Mouse (Mus musculus): ENCODE measurements around the gene Nfib. TPM values are rescaled to one million over a fixed set of nuclear protein-coding genes. Genes with fewer than 3 reads are reported as not detected.
A peak's percentile ranks its signal among the peaks of the same experiment; 100 is the strongest.

Gene Nfib
- polyA plus RNA-seq, 1 experiment from 2014 or later, result 31.8 TPM

DNA sequence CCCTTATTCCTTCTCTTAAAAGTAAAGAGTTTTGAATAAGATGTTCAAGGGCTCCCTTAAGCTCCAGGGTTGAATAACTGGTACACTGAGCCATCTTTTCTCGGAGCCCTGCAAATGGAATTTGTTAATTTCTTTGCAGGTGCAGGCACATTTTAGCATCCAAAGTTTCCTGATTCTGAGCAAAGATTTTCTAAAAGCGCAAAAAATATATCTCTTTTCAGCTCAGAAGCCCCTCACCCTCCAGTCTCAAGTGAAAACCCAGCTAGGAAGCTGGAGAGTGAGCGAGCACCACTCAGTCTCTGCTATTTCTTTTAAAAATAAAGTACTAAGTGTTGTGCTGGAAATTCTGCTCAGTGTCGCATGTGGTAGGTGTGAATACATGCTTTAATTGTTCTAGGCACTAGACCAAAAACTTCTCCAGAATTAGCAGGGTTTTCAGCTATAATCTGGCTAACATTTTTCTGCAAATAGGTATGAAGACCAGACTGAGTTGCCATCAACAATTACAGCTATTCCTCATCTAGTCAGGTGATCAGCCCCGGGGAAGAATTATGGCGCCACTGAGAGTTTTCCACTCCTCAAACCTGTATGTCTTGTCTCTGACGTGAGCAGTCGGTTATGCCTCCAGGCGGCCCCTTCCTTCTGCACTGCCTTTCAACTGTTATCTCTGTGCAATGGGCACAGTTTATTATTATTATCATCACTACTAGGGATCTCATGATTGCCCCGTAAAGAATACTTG is 162.7 kb downstream of the Nfib start:
- H3K4me1 ChIP-seq (ENCODE audit: control insufficient read depth, insufficient read depth, low read length), result peaks cover 7% of the 10 kb centered on the region; the same call in 1 of the 2 replicates
- no peaks in the 10 kb centered on the region; the same call in 1 of the 2 replicates for H3K27me3 ChIP-seq (ENCODE audit: control insufficient read depth, insufficient read depth, low read length)
- H3K36me3 ChIP-seq (ENCODE audit: control insufficient read depth, insufficient read depth, low read length), result no peaks in the 10 kb centered on the region
- H3K9ac ChIP-seq (ENCODE audit: low read length), result no peak overlapping the region
- ATAC-seq (ENCODE audit: insufficient number of reproducible peaks, low FRiP score, low TSS enrichment, low read depth), result no peak
- H3K4me3 ChIP-seq (ENCODE audit: low read depth, low read length), result no peak overlapping the region
- no peak for DNase-seq (ENCODE audit: low spot score)
- no peaks in the 10 kb centered on the region for H3K9me3 ChIP-seq (ENCODE audit: control insufficient read depth, low read length)
- no peak overlapping the region for H3K4me2 ChIP-seq (ENCODE audit: low read depth, severe bottlenecking)
- H3K27ac ChIP-seq (replicated peaks; ENCODE audit: low read depth, low read length), result no peak overlapping the region
- 64% methylated on average over 10 of the region's 10 CpGs for WGBS

DNA sequence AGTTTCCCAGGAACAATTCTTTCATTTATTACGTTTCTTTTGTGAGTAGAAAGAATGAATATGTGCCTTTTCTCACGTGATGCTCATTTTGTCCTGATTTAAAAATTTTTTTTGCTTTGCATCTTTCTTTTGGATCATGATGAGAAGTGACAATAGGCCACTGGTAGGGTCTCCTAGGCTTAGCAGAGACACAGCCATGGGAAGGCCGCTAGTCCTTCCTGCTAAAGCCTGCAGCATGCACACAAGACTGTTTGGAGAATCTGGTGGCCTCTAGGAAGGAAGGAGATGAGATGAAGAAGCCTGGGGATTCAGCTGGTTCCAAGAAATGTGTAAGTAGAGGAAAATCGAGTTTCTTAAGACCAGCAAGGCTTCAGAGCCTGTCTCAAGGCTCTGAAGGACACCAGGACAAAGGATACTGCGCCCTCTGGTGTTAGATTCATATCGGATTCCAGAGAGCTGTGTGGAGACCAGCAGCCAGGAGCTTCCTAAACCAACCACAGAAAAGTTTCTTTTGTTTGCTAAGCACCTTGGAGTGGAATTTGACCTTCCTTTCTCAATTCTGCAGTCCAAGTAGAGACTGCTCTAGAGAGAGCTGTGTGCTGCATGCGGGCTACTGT is 163.5 kb downstream of the Nfib start:
- Histone ChIP-seq H3K9ac (ENCODE audit: low read length) (no peak overlapping the region), H3K4me2 (ENCODE audit: low read depth, severe bottlenecking) (no peak overlapping the region), H3K27ac (replicated peaks; ENCODE audit: low read depth, low read length) (no peak overlapping the region), H3K4me1 (ENCODE audit: control insufficient read depth, insufficient read depth, low read length) (peaks cover 11% of the 10 kb centered on the region), H3K36me3 (ENCODE audit: control insufficient read depth, insufficient read depth, low read length) (no peaks in the 10 kb centered on the region), H3K4me3 (ENCODE audit: low read depth, low read length) (no peak overlapping the region), H3K27me3 (ENCODE audit: control insufficient read depth, insufficient read depth, low read length) (peaks cover 4% of the 10 kb centered on the region; the same call in 1 of the 2 replicates), H3K9me3 (ENCODE audit: control insufficient read depth, low read length) (no peaks in the 10 kb centered on the region)
- peak; percentile 75 for DNase-seq (ENCODE audit: low spot score)
- 30% methylated on average over 7 of the region's 7 CpGs for WGBS
- peak; percentile 68; the same call in 1 of the 2 replicates for ATAC-seq (ENCODE audit: insufficient number of reproducible peaks, low FRiP score, low TSS enrichment, low read depth)

DNA sequence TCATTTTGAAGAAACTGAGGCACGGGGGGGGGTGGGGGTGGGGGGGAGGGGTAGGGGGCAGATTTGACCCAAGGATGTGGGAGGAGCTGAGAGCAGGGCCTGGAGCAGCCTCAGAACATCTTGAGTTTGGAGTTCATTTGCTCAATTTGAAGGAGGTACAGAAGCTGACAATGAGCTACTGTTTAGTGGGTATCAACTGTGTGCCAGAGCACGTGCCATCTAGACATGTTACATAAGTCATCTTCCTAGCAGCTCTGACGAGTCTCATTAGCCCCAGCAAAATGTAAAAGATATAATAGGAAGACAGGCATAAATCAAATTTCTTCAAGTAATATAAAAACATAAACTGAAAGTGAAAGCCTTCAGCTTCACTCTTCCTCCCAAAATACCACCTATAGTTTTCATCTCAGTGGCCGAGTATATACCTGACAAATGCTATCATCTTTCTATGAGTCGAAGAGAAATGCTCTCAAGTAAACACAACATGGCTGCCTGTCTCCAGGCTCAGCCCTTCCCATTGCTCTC is 165.0 kb downstream of the Nfib start:
- peaks cover 19% of the 10 kb centered on the region for H3K4me1 ChIP-seq (ENCODE audit: control insufficient read depth, insufficient read depth, low read length)
- no peak for DNase-seq (ENCODE audit: low spot score)
- peaks cover 16% of the 10 kb centered on the region for H3K27me3 ChIP-seq (ENCODE audit: control insufficient read depth, insufficient read depth, low read length)

DNA sequence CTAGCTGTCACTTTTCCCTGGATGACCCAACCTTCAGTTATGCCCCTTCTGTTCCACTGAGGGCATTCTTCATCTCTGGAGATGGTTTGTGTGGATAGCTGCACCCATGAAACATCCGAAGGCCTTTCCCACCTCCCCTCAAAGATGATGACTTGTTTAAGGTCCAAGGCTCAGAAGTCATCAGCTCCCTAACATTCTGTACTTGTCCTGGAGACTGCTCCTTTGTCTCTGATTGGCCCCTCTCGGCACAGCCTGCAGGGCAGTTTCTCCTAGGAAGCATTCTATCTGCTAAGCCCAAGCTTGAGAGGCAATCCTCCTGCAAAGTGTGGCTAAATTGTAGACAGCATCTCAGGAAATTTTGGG is 165.5 kb downstream of the Nfib start:
- Histone ChIP-seq H3K36me3 (ENCODE audit: control insufficient read depth, insufficient read depth, low read length) (no peaks in the 10 kb centered on the region; the same call in 1 of the 2 replicates), H3K4me3 (ENCODE audit: low read depth, low read length) (no peak overlapping the region), H3K4me1 (ENCODE audit: control insufficient read depth, insufficient read depth, low read length) (peaks cover 19% of the 10 kb centered on the region), H3K27me3 (ENCODE audit: control insufficient read depth, insufficient read depth, low read length) (peaks cover 18% of the 10 kb centered on the region), H3K27ac (replicated peaks; ENCODE audit: low read depth, low read length) (no peak overlapping the region), H3K9me3 (ENCODE audit: control insufficient read depth, low read length) (no peaks in the 10 kb centered on the region), H3K4me2 (ENCODE audit: low read depth, severe bottlenecking) (no peak overlapping the region), H3K9ac (ENCODE audit: low read length) (no peak overlapping the region)
- DNase-seq (ENCODE audit: low spot score), result no peak
- ATAC-seq (ENCODE audit: insufficient number of reproducible peaks, low FRiP score, low TSS enrichment, low read depth), result no peak
- WGBS, result 33% methylated on average over 2 of the region's 2 CpGs

More for the DNA sequence above, 165.0 kb downstream of the Nfib start:
- 71% methylated on average over 5 of the region's 5 CpGs for WGBS
- H3K4me2 ChIP-seq (ENCODE audit: low read depth, severe bottlenecking), result no peak overlapping the region
- H3K4me3 ChIP-seq (ENCODE audit: low read depth, low read length), result no peak overlapping the region
- no peaks in the 10 kb centered on the region for H3K9me3 ChIP-seq (ENCODE audit: control insufficient read depth, low read length)
- H3K27ac ChIP-seq (replicated peaks; ENCODE audit: low read depth, low read length), result no peak overlapping the region
- no peak for ATAC-seq (ENCODE audit: insufficient number of reproducible peaks, low FRiP score, low TSS enrichment, low read depth)
- H3K36me3 ChIP-seq (ENCODE audit: control insufficient read depth, insufficient read depth, low read length), result no peaks in the 10 kb centered on the region; the same call in 1 of the 2 replicates
- no peak overlapping the region for H3K9ac ChIP-seq (ENCODE audit: low read length)

DNA sequence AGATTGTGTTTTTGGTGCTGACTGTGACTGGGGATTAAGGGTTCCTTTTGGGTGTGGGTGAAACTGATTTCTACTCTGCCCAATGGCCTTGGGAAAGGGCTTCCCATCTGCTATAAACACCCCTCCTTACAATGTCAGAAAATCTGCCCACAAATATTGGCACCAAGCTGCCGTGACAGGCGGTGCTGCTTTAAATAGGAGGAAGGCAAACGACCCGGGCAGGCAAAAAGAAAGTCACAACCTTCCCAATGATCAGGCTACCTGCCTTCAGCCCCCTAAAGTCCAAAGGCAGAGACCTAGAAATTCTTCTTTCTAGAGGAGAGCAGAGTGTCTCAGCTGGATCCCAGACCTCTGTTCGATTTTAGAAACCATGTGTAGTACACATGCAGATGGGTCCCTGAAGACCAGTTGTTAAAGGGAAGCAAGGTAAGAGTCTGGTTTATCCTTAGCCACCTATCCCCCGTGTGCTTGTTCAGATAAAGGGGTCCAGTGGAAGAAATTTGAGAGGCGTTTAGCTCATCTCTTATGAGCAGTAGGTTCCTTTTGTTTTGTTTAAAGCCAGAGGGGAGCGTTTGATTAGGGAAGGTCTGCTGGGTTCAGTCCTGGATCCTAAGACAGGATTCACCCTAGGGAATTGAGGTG is 166.0 kb downstream of the Nfib start:
- no peak for DNase-seq (ENCODE audit: low spot score)
- no peaks in the 10 kb centered on the region; the same call in 1 of the 2 replicates for H3K36me3 ChIP-seq (ENCODE audit: control insufficient read depth, insufficient read depth, low read length)
- 11% methylated on average over 8 of the region's 8 CpGs for WGBS
- H3K4me2 ChIP-seq (ENCODE audit: low read depth, severe bottlenecking), result no peak overlapping the region
- H3K4me1 ChIP-seq (ENCODE audit: control insufficient read depth, insufficient read depth, low read length), result peaks cover 19% of the 10 kb centered on the region
- ATAC-seq (ENCODE audit: insufficient number of reproducible peaks, low FRiP score, low TSS enrichment, low read depth), result no peak
- H3K4me3 ChIP-seq (ENCODE audit: low read depth, low read length), result no peak overlapping the region
- peaks cover 18% of the 10 kb centered on the region for H3K27me3 ChIP-seq (ENCODE audit: control insufficient read depth, insufficient read depth, low read length)
- H3K27ac ChIP-seq (replicated peaks; ENCODE audit: low read depth, low read length), result no peak overlapping the region
- no peak overlapping the region for H3K9ac ChIP-seq (ENCODE audit: low read length)
- no peaks in the 10 kb centered on the region for H3K9me3 ChIP-seq (ENCODE audit: control insufficient read depth, low read length)

DNA sequence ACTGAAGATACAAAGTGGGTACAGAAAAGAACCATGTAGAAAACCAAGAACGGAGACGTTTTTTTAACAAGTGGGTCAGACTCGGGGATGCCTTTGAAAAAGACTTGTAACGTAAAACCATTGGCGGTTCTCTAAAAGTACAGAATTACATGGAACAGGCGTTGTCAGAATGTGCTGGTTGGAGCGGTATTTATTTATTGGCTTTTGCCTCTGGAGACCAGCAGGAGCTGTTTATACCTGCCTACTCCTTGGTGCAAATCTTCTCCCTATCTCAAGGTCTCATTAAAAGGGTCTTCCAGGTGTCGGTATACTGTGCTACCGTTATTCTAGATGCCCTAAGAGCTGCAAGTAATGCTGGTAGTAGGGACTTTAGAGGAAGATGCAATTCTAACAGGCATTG is 166.7 kb downstream of the Nfib start:
- DNase-seq (ENCODE audit: low spot score) (peak; percentile 46), ATAC-seq (ENCODE audit: insufficient number of reproducible peaks, low FRiP score, low TSS enrichment, low read depth) (no peak)
- H3K9ac ChIP-seq (ENCODE audit: low read length), result peak overlapping the region; percentile 45; the same call in 1 of the 2 replicates
- no peaks in the 10 kb centered on the region; the same call in 1 of the 2 replicates for H3K36me3 ChIP-seq (ENCODE audit: control insufficient read depth, insufficient read depth, low read length)
- H3K4me1 ChIP-seq (ENCODE audit: control insufficient read depth, insufficient read depth, low read length), result peaks cover 19% of the 10 kb centered on the region
- peaks cover 18% of the 10 kb centered on the region for H3K27me3 ChIP-seq (ENCODE audit: control insufficient read depth, insufficient read depth, low read length)
- WGBS, result under 1% methylated on average over 9 of the region's 9 CpGs
- H3K4me3 ChIP-seq (ENCODE audit: low read depth, low read length), result peak overlapping the region; percentile 32
- peak overlapping the region; percentile 61 for H3K4me2 ChIP-seq (ENCODE audit: low read depth, severe bottlenecking)
- H3K9me3 ChIP-seq (ENCODE audit: control insufficient read depth, low read length), result no peaks in the 10 kb centered on the region
- H3K27ac ChIP-seq (replicated peaks; ENCODE audit: low read depth, low read length), result no peak overlapping the region

DNA sequence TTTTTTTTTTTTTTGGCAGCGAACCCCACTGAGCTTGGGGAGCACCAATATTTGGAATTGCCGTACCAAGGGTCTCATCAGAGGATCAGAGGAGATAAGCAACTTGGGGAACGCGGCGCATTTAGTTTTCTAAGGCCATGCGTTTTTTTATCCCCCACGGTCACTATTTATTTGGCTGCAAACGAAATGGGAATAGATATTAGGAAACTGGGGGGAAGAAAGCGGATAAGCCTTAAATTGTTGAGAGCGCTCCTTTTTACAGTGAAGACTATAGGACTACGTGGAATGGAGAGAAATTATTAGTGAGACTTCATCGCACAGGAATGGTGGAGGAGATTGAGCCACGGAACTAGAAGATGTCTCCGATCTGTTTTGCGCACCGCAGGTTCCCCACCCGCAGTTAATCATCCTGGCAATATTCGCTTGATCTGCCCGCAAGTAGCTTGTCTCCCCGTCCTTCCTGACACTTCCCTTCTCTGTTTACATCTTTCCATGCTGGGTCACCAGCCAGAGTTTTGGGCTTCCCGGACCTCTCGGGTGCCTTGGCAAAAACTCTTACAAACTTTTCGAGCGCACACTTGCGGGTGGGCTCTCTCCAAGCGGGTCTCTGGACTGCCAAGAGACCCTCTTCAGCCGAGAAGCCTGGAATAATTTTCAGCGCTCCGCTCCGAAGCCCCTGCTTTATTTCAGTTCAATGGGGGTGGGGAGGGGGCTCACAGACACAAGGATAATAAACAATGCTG is 167.3 kb downstream of the Nfib start:
- no peaks in the 10 kb centered on the region for H3K9me3 ChIP-seq (ENCODE audit: control insufficient read depth, low read length)
- peak overlapping the region; percentile 61 for H3K4me2 ChIP-seq (ENCODE audit: low read depth, severe bottlenecking)
- peaks cover 18% of the 10 kb centered on the region for H3K27me3 ChIP-seq (ENCODE audit: control insufficient read depth, insufficient read depth, low read length)
- peak overlapping the region; percentile 32 for H3K4me3 ChIP-seq (ENCODE audit: low read depth, low read length)
- under 1% methylated on average over 30 of the region's 30 CpGs for WGBS
- no peak overlapping the region for H3K27ac ChIP-seq (replicated peaks; ENCODE audit: low read depth, low read length)
- ATAC-seq (ENCODE audit: insufficient number of reproducible peaks, low FRiP score, low TSS enrichment, low read depth) (no peak), DNase-seq (ENCODE audit: low spot score) (peak; percentile 63)
- H3K36me3 ChIP-seq (ENCODE audit: control insufficient read depth, insufficient read depth, low read length), result no peaks in the 10 kb centered on the region; the same call in 1 of the 2 replicates
- H3K4me1 ChIP-seq (ENCODE audit: control insufficient read depth, insufficient read depth, low read length), result peaks cover 19% of the 10 kb centered on the region
- H3K9ac ChIP-seq (ENCODE audit: low read length), result peak overlapping the region; percentile 45; the same call in 1 of the 2 replicates

All from limb, embryonic 11.5 days (tissue).